Mouse (Mus musculus) layer of hippocampus, adult 18-20 months (tissue): ENCODE measurements around the gene Tspan18. TPM values are rescaled to one million over a fixed set of nuclear protein-coding genes. Genes with fewer than 3 reads are reported as not detected.

Experiments
- DNase-seq, 2 experiments: peaks; one replicate each; pipeline ENCODE4 v3.0.0; 2022; ENCODE audit warnings: low spot score in 2 of 2
- total RNA-seq, 2 experiments: library from RNA; stranded (reverse); gene quantifications; 2 replicates each; pipeline ENCODE4 v1.2.3; 2021

The Tspan18 gene
- total RNA-seq, 2 experiments from 2014 or later, result 27.8 to 31.3 TPM

DNA sequence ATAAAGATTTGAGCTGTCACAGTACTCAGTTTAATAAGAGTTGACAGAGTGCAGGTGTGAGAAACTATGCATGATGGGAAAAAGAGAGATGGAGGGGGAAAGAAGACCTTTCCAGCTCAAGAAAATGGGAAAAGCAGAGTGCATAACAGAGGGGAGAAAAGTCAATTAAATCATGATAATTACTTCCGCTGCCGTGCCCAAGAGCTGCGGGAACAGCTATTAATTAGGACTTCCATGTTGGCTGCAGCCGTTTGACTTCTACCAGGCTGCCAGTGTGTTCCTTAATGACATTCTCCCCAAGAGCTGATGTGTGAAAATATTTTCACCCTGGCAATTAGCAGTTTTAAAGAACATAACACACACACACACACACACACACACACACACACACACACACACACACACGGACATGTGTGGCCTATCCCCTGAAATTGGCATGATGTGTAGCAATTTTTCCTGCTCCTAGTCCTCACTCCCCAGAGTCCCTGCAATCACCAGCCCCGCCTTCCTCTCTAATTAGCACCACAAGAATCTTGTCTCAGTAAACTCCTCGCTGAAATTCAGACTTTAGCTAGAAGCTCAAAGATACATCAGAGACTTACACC is 67.6 kb downstream of the Tspan18 start:
- DNase-seq, result no peak

DNA sequence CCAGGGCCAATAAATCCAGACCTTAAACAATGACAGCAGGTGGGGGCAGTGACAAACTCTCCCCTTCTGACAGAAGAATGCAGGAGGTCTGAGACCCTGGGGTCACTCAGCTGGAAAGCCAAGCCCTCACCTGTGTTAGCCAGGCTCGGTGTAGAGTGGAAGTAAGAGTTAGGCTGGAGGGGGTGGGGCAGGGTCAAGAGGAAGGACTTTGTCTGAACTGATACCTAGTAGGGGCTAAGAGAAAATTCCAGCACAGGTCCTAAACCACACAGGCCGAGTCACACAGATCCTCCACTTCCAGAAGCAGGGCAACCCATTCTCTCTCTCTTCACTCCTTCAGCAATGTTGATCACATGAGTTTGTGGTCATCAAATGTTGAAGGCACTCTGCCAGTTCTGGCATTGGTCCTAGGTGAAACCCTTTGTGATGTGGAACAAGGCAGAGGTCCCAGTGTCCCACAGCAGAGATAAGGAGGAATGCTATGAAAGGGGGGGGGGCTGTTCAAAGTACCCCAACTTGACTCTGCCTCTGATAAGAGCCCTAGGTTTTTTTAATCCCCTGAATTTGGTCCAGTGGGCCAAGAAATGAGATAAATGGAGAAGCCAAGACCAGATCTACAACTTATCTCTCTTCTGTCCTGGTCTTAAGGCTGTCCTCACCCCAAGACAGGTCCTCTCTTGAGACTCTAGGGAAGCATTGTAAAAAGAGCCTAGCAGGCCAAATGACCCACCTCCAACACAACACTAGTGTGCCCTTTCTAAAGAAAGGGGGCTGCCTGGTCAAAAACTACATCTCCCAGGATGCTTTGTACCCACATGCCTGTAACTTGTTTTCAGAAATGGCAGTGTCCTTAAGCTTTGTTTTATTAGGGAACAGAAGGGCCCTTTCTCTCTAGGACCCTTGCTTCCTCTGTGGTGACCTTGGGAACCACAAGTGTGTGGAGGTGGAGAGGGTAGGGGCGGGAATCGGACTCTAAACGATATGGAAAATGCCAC is 71.7 kb downstream of the Tspan18 start:
- DNase-seq, result no peak

DNA sequence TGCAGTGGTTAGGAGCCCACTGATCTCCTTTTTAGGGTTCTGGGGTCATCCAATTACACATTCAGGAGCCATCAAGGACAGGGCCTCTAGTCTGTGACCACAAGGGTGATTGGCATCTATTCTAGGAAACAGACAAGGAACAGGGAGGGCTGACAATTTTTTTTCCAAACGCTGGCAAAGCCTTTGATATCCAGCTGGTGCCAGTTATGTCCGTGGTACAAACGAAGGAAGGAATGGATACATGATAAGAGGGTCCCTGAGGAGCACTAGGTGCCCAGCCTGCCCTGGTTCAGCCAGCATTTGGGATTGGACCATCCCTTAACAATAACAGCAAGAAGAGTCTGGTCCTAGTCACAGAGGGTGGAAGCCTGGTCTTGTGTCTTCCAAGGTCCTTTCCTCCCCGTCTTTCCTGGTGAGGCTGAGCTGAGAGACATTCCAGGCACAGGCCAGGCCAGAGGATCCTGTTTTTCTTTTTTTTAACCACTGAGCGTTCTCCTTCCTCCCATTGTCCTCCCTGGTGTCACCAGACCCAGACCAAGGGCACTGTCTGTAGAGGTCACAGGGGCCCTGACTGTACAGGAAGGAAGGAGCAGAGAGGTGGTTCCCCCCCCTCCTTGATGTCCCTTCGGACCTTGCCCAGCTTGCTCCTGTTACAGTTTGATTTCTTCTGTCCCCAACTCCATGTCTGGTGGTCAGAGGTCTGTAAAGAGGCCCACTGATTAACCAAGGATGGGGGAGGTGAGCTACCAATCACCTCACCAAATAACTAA is 72.6 kb downstream of the Tspan18 start:
- no peak for DNase-seq

DNA sequence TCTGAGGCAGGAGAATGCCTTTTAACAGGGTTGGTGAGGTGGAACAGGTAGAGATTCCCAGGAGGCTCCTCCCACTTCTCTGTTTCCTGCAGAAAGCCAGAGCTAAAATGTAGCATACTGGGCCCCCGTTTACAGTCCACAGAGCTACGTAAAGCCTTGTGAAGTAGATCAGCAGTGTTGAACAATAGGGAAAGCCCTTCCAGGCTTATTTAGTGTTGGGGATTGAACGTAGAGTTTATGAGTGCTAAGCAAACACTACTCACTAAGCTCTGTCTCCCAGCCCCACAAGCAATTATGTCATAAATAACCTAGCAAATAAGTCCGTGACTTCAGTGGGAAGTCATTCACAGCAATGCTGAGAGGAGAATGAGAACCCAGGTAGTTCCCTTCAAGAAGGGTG is 76.7 kb downstream of the Tspan18 start:
- DNase-seq, result no peak

GRCm38 (mm10) chr2:93256735-93257405 is 77.4 kb downstream of the Tspan18 start:
- no peak for DNase-seq

DNA sequence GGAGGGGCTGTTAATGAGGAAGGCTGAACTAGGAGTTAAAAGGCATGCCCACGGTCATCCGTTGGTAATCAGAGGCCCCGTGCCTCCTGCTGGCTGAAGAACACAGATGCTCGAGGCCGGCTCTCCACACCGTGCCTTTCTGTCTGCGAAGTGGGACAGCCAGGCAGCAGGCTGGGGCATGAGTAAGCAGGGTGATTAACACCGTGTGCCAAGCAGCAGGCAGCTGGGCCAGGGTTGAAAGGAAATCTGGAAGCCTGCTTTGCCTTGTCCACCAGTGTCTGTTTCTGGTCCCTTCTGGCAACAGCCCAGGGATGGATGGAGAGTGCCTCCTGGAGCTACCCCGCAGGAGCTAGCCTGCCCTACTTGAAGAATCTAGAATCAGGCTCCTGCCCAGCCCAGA is 81.9 kb downstream of the Tspan18 start:
- peak; percentile 25 to 49 for DNase-seq

DNA sequence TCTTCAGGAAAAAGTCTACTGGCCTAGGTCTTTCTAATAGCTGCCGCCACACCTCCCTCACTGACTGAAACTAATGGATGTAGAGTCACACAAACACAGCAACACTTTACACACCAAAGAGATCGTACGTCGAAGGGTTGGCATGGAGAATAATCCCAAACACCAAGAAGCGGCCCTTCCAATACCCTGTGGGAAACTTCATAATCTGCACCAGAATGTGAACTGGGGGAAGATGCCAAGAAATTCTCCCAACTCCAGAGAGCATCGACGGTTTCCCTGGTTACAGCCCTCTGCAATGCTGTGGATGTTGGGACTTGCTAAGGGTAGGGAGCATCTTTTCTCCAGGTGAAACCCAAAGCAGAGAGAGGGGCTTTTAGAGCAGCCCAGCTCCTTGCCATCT is 83.7 kb downstream of the Tspan18 start:
- DNase-seq, result no peak

DNA sequence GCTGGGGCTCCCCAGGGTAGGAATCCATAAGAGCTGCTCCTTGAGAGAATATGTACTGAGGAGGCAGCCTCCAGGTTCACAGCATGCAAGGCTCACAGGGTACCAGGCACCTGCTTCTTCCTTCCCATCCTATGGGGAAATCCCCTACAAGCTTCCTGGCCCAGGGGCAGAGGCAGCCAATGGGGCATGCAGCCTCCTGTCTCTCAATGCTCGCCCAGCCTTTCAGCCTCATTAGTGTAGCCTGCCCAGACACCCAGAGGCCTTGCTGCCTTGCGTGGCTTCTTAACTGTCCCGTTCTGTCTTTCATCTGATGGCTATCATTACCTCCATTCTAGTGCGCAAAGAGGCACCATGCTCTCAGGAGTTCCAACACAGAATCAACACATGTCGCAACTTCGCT is 85.2 kb downstream of the Tspan18 start:
- DNase-seq, result no peak

DNA sequence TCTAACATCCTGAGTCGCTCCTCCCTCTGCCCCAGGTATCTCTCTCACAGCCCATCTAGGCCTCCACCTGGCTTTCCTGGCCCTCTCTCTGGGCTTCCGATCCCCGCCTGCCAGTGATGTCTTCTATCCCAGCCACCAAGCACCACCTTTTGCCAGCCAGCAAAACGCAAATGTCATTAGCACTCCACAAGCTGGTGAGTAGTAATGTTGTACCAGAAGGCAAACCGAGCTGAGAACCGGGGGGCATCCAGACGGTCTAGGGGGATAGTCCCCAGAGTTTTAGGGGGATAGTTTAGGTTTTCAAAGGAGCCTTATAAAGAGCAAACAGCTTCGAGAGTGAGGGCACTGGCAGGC is 90.2 kb downstream of the Tspan18 start:
- DNase-seq, result peak in 1 of 2 experiments; percentile 29

DNA sequence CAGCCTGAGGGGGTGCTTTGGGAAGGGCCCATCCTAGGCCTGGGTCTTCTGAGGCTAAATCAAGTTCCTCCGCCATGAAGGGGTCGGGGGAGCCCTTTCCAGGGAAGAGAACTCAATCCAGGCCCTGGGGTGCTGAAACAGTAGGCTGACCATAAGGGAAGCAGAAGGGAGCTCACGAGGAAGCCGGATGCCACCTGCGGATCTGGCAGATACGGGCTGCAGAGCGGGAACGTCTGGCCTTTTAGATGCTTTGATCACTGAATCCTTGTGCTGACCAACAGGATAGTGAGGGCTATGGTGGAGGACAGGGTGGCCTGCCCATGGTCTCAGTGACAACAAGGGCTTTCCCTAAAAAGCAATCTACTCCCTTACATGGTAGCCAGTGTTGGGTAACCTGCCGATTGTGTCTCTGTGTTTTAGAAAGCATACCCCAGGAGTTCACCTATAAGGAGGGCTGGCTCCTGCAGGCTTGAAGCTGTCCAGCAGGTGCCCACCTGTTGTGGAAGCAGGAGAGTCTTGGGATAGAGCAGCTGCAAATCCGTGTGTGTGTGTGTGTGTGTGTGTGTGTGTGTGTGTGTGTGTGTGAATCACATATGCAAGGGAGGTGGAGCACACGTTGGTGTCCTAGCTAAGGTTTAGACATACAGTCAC is 90.7 kb downstream of the Tspan18 start:
- DNase-seq, result no peak

GRCm38 (mm10) chr2:93242166-93242565 is 92.1 kb downstream of the Tspan18 start:
- DNase-seq, result no peak

- DNase-seq, result no peak
Observed at GRCm38 (mm10) chr2:93238864-93239263, 95.4 kb downstream of the Tspan18 start.

DNA sequence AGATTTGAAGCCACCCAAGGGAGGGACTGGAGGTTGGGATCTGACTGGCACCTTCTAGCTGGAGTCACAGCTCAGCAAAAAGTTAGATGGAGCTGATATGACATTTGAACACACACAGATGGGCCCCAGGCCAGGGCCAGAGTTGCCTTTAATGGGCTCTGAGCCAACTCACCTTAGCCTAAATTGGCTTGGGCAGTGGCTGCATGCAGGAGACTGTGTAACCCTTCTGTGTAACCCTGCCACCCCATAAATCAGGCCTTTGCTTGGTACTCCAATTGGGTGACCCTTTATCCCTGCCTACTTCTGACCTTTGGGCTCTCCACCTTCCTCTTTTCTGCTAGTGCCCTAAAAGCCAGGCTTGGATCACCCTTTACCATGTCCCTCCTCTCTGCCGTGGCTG is 97.2 kb downstream of the Tspan18 start:
- DNase-seq, result no peak

DNA sequence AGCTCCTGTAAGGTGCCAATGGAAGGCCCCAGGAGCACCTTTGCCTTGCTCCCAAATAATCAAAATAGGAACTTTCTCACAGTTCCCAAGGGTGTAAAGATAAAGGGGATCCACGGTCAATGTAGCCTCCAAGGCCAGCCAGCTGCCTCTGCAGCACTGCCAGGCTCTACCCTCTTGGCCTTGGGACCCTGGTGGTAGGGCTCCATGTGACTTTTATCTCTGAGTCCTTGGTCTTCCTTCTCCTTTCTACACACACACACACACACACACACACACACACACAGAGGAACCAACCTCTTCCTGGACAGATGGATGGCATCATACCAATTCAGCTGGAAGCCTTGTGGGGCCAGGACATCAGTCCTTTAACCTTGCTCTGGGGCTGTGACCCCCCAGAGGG is 102.2 kb downstream of the Tspan18 start:
- no peak for DNase-seq

- DNase-seq, result no peak
Observed at GRCm38 (mm10) chr2:93228480-93228824, 105.9 kb downstream of the Tspan18 start.

GRCm38 (mm10) chr2:93227713-93228479 is 106.4 kb downstream of the Tspan18 start:
- DNase-seq, result peak in 1 of 2 experiments; percentile 55

DNA sequence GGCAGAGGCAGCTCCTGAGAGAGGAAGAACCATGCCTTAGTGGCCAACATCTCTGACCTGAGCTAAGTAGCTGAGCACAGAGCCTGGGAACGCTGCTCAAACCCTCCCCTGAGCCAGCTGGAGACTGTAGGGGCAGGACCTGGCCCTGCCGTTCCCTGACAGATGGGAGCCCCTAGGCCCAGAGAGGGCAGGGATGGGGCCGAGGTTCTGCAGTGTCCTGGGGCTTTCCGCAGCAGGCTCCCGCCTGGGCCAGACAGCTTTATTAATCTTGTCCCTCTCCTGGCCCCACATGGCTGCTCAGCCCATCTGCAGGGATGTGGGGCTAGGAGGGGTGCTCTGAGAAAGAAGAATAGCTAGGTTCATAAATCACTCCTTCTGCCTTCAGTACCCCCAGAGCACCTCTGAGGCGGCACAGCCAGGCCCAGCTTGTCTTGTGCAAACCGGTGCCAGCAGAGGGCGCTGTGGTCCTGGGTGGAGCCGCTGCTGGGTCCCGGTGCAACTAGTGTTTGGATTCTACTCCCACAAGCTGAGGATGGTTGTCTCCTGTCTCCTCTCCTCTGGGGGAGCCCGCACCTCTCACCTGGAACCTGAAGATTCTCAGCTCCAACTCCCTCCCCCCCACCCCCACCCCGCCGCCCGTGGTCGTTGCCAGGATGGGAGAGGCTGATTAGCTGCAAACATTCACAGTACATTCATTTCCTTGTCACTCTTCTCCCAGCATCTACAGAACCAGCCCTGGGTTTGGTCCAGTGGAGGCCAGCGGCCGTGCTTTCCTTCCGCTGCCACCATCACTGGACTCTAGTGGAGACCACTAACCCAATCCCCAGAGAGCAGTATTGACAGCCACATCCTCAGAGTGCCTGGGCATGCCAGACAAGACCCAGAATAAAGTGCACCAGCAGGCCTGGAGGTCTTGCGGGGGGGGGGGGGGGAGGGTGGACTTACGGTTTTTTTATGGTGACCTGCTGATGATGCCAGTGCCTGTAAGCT is 107.4 kb downstream of the Tspan18 start:
- peak; percentile 76 to 86 for DNase-seq

DNA sequence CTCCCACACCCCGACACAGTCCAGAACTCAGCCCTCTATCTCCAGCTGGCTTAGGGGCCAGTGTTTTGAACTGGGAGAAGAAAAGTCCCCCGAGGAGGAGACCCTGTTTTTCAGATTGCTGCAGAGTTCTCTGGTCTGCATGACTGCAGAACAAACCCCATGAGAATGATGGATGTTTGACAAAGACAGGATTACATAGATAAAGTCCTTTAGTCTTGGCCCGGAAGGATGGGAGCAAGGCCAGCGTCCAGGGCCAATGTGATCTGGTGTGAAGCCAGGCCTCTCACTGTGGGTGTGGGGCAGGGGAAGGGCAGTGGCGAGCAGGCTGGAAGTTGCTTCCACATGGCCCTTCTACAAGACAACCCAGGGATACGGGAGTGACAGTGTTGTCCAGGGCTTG is 110.8 kb downstream of the Tspan18 start:
- DNase-seq, result no peak

- DNase-seq, result no peak
Observed at GRCm38 (mm10) chr2:93220447-93220846, 113.9 kb downstream of the Tspan18 start.
